Mouse (Mus musculus) midbrain, embryonic 16.5 days (tissue): ENCODE data around the gene Mrpl19. TPM values are rescaled to one million over a fixed set of nuclear protein-coding genes. Genes with fewer than 3 reads are reported as not detected.

Experiments
- ATAC-seq: fragments of 200-750 bp; cut with Nextera tagmentation; 2 replicates; pipeline ENCODE4 v1.8.0; 2017; ENCODE audit warnings: moderate TSS enrichment
- H3K27ac ChIP-seq: fragments of 300-500 bp; sonication (generic); 2 replicates; pipeline ENCODE4 v1.5.1; 2014; ENCODE audit warnings: mild to moderate bottlenecking, low read length, mixed read lengths
- H3K27me3 ChIP-seq: fragments of 300-500 bp; sonication (generic); 2 replicates; pipeline ENCODE4 v1.6.1; 2014; ENCODE audit warnings: low read depth, low read length, mixed read lengths; ENCODE audit not compliant: control insufficient read depth, insufficient read depth
- H3K36me3 ChIP-seq: fragments of 300-500 bp; sonication (generic); 2 replicates; pipeline ENCODE4 v1.6.1; 2014; ENCODE audit warnings: mild to moderate bottlenecking, low read length, moderate library complexity, mixed read lengths; ENCODE audit not compliant: control insufficient read depth, insufficient read depth
- H3K4me1 ChIP-seq: fragments of 300-500 bp; sonication (generic); 2 replicates; pipeline ENCODE4 v1.6.1; 2014; ENCODE audit warnings: mild to moderate bottlenecking, low read length, mixed read lengths; ENCODE audit not compliant: control insufficient read depth, insufficient read depth
- H3K4me2 ChIP-seq: fragments of 300-500 bp; sonication (generic); 2 replicates; pipeline ENCODE4 v1.6.1; 2014; ENCODE audit warnings: mild to moderate bottlenecking, low read length, mixed read lengths
- H3K4me3 ChIP-seq: fragments of 300-500 bp; sonication (generic); 2 replicates; pipeline ENCODE4 v1.5.1; 2014; ENCODE audit warnings: low read depth, mild to moderate bottlenecking, low read length, moderate library complexity, mixed read lengths
- H3K9ac ChIP-seq: fragments of 300-500 bp; sonication (generic); 2 replicates; pipeline ENCODE4 v1.6.1; 2014; ENCODE audit warnings: low read depth, low read length, mixed read lengths
- H3K9me3 ChIP-seq: fragments of 300-500 bp; sonication (generic); replicated peaks from 2 replicates; pipeline ENCODE4 v1.6.1; 2014; ENCODE audit warnings: mild to moderate bottlenecking, low read length, mixed read lengths; ENCODE audit not compliant: control insufficient read depth, poor library complexity, severe bottlenecking
- WGBS: fragments of 180-500 bp; shearing (Covaris S2); extraction: QIAGEN DNeasy Blood & Tissue Kit; methylation state at CpG from one replicate; pipeline ENCODE4 v1.1.7; 2014; 5-methylcytosine and 5-hydroxymethylcytosine counted together
- polyA plus RNA-seq: library from polyadenylated mRNA; unstranded; fragments of >200 nt; fragmentation: Nextera tagmentation; extraction: Ambion mirVana; gene quantifications from 2 replicates; pipeline ENCODE4 v1.2.1, GENCODE M21; 2015

Gene Mrpl19
- polyA plus RNA-seq: 38.2 and 41.7 TPM in 2 replicates

- Histone ChIP-seq H3K9ac (peak within 1 kb of the TSS; percentile 72), H3K4me1 (peaks cover 11% of the 10 kb centered on the region), H3K4me3 (peak within 1 kb of the TSS; percentile 71), H3K27me3 (no peaks in the 10 kb centered on the region), H3K36me3 (peaks cover 12% of the 10 kb centered on the region), H3K4me2 (peak within 1 kb of the TSS; percentile 63), H3K9me3 (no peaks in the 10 kb centered on the region), H3K27ac (no peak within 1 kb of the TSS)
- WGBS: under 1% methylated on average over 44 of the region's 44 CpGs
- peak; percentile 99 for ATAC-seq
Observed at GRCm38 (mm10) chr6:81965296-81966067, at the start of gene Mrpl19. Gene Mrpl19, minus strand, starts transcription at chr6:81965958.

- no peak for ATAC-seq
- no peak overlapping the region for H3K4me3 ChIP-seq
- WGBS: 47% methylated on average over 1 of the region's 1 CpGs
- H3K36me3 ChIP-seq: no peaks in the 10 kb centered on the region
- H3K27ac ChIP-seq: no peak overlapping the region
- no peaks in the 10 kb centered on the region for H3K4me1 ChIP-seq
- H3K27me3 ChIP-seq: no peaks in the 10 kb centered on the region
- H3K4me2 ChIP-seq: no peak overlapping the region
- H3K9me3 ChIP-seq: no peaks in the 10 kb centered on the region
- H3K9ac ChIP-seq: no peak overlapping the region
Observed at GRCm38 (mm10) chr6:82012392-82012791, 46.6 kb upstream of the Mrpl19 start.

GRCm38 (mm10) chr6:81990049-81990810 is 24.5 kb upstream of the Mrpl19 start:
- H3K36me3 ChIP-seq: no peaks in the 10 kb centered on the region
- H3K4me3 ChIP-seq: no peak overlapping the region
- no peak for ATAC-seq
- no peak overlapping the region for H3K4me2 ChIP-seq
- no peak overlapping the region for H3K9ac ChIP-seq
- no peak overlapping the region for H3K27ac ChIP-seq
- H3K9me3 ChIP-seq: no peaks in the 10 kb centered on the region
- WGBS: 41% methylated on average over 20 of the region's 20 CpGs
- no peaks in the 10 kb centered on the region for H3K4me1 ChIP-seq
- H3K27me3 ChIP-seq: peaks cover 3% of the 10 kb centered on the region; the same call in 1 of the 2 replicates

- Histone ChIP-seq H3K4me1 (no peaks in the 10 kb centered on the region), H3K4me3 (no peak overlapping the region), H3K9me3 (no peaks in the 10 kb centered on the region), H3K27me3 (peaks cover 3% of the 10 kb centered on the region; the same call in 1 of the 2 replicates), H3K9ac (no peak overlapping the region), H3K36me3 (no peaks in the 10 kb centered on the region), H3K27ac (no peak overlapping the region), H3K4me2 (no peak overlapping the region)
- WGBS: 97% methylated on average over 5 of the region's 5 CpGs
- ATAC-seq: no peak
Observed at GRCm38 (mm10) chr6:81988341-81988740, 22.6 kb upstream of the Mrpl19 start.

GRCm38 (mm10) chr6:81987580-81987979 is 21.8 kb upstream of the Mrpl19 start:
- no peaks in the 10 kb centered on the region for H3K4me1 ChIP-seq
- H3K4me3 ChIP-seq: no peak overlapping the region
- no peaks in the 10 kb centered on the region for H3K36me3 ChIP-seq
- ATAC-seq: no peak
- H3K9me3 ChIP-seq: no peaks in the 10 kb centered on the region
- H3K4me2 ChIP-seq: no peak overlapping the region
- WGBS: 62% methylated on average over 3 of the region's 3 CpGs
- no peak overlapping the region for H3K9ac ChIP-seq
- no peak overlapping the region for H3K27ac ChIP-seq
- H3K27me3 ChIP-seq: peaks cover 3% of the 10 kb centered on the region; the same call in 1 of the 2 replicates

- Histone ChIP-seq H3K9ac (no peak overlapping the region), H3K27ac (no peak overlapping the region), H3K9me3 (no peaks in the 10 kb centered on the region), H3K4me1 (no peaks in the 10 kb centered on the region), H3K4me2 (no peak overlapping the region), H3K27me3 (peaks cover 3% of the 10 kb centered on the region; the same call in 1 of the 2 replicates), H3K36me3 (no peaks in the 10 kb centered on the region), H3K4me3 (no peak overlapping the region)
- 0% methylated on average over 9 of the region's 9 CpGs for WGBS
- peak; percentile 29; the same call in 1 of the 2 replicates for ATAC-seq
Observed at GRCm38 (mm10) chr6:81987010-81987409, 21.3 kb upstream of the Mrpl19 start.

GRCm38 (mm10) chr6:81986599-81986998 is 20.8 kb upstream of the Mrpl19 start:
- 51% methylated on average over 5 of the region's 5 CpGs for WGBS
- Histone ChIP-seq H3K9me3 (no peaks in the 10 kb centered on the region), H3K9ac (no peak overlapping the region), H3K4me3 (no peak overlapping the region), H3K4me1 (no peaks in the 10 kb centered on the region), H3K27ac (no peak overlapping the region), H3K36me3 (no peaks in the 10 kb centered on the region), H3K27me3 (peaks cover 3% of the 10 kb centered on the region; the same call in 1 of the 2 replicates), H3K4me2 (no peak overlapping the region)
- ATAC-seq: no peak

- Histone ChIP-seq H3K9ac (no peak overlapping the region), H3K27ac (no peak overlapping the region), H3K27me3 (peaks cover 3% of the 10 kb centered on the region; the same call in 1 of the 2 replicates), H3K4me1 (no peaks in the 10 kb centered on the region), H3K4me2 (no peak overlapping the region), H3K36me3 (no peaks in the 10 kb centered on the region), H3K9me3 (no peaks in the 10 kb centered on the region), H3K4me3 (no peak overlapping the region)
- no peak for ATAC-seq
- 92% methylated on average over 8 of the region's 8 CpGs for WGBS
Observed at GRCm38 (mm10) chr6:81986171-81986570, 20.4 kb upstream of the Mrpl19 start.

- H3K4me3 ChIP-seq: no peak overlapping the region
- no peaks in the 10 kb centered on the region for H3K9me3 ChIP-seq
- no peak overlapping the region for H3K27ac ChIP-seq
- 83% methylated on average over 4 of the region's 4 CpGs for WGBS
- H3K4me1 ChIP-seq: no peaks in the 10 kb centered on the region
- ATAC-seq: no peak
- H3K4me2 ChIP-seq: no peak overlapping the region
- no peaks in the 10 kb centered on the region for H3K36me3 ChIP-seq
- no peak overlapping the region for H3K9ac ChIP-seq
- H3K27me3 ChIP-seq: no peaks in the 10 kb centered on the region; the same call in 1 of the 2 replicates
Observed at GRCm38 (mm10) chr6:81979286-81979685, 13.5 kb upstream of the Mrpl19 start.
